Mouse (Mus musculus): ENCODE measurements at regions not wholly inside any gene's neighbourhood (a gene's known extent, or its start where the extent isn't known, plus 50 kb on each side); places are given as distances from the start of the nearest gene placed in this dataset.

- DNase-seq = no peak
These were observed 51.5 kb upstream of the Med13 start for GRCm38 (mm10) chr11:86408686-86409579.

GRCm38 (mm10) chr11:86409580-86409947 is 52.2 kb upstream of the Med13 start:
- no peak for DNase-seq

GRCm38 (mm10) chr11:86410521-86410920 is 53.1 kb upstream of the Med13 start:
- DNase-seq = no peak

DNA sequence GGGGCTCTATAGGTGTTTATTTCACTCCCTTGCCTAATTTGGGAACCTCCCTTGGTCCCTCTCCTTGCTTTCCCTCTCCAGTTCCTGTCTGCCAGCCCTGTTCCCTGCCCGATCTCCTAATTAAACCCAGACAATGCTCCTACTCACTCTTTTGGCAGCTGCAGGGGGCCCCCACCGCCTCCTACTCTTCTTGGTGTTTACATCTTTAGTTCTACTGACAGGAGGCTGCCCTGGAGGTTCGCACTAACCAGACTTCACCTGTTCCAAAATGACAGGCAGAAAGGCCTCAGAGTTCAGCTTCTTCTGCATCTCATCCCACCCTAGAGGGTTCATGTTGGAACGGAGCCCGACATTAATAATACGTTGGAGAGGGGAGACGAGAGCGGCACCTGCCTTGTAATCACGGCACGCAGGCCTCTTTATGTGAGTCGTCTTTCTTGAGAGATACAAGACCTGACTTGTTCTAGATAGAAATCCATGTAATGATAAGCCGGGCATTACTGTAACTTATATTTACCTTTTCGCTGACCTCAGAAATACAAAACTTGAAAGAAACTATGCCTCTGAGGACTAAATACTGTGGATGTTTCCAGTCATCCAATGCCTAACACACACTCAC is 55.5 kb upstream of the Med13 start:
- no peak for DNase-seq

- DNase-seq = no peak
These were observed 59.1 kb upstream of the Med13 start for GRCm38 (mm10) chr11:86416471-86416870.

DNA sequence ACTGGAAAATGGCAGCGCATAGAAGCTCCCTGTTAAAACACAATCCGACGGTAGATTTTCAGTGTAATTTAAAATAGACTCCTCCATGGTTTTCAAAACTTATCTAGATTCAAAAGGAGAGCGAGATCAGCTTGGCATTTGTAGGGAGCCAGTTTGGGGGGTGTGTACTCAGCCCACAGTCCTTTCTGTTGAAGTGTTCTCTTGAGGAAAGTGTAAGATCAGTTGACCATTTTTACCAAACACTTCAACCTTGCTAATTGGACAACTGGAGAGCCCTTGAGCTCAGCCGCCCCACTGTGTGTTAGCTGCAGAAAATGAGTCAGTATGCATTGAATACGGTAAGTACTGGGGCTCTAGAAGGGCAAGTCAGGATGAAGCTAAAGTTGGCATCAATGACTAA is 59.8 kb upstream of the Med13 start:
- DNase-seq = no peak

- no peak for DNase-seq
These were observed 62.5 kb upstream of the Med13 start for GRCm38 (mm10) chr11:86419810-86420483.

DNA sequence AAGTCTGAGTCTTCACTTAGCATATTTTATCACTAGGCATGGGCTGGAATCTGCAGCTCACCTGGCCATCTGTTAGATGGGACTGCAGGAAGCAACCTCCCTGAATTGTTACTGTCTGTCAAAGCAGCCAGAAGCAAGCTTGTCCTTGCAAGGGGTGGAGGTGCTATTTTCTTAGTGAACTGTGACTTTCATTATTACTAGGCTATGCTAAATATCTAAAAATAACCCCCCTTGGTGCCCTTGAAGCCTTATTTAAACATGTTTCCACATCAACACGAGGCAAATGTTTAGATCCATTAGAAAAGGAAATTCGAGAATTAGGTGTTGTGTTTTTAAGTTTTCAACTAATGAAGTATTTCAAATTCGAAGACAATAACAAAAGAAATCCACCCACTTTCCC is 55.5 kb upstream of the Rnft1 start:
- DNase-seq = no peak

DNA sequence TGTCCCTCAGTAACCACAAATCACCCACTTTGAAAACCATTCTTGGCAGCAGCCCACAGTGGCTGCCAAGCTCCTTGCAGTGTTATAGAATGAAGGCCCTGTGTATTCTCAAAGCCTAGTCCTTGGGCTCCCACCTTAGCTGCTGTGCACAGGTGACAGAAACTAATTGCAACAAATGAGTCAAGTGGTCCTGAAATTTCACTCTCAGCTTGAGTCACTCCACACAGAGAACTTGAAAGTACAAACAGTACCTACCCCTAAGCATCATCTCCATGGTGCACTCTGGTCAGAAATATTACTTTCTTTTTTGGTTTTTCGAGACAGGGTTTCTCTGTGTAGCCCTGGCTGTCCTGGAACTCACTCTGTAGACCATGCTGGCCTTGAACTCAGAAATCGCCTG is 54.2 kb upstream of the Rnft1 start:
- DNase-seq = no peak

DNA sequence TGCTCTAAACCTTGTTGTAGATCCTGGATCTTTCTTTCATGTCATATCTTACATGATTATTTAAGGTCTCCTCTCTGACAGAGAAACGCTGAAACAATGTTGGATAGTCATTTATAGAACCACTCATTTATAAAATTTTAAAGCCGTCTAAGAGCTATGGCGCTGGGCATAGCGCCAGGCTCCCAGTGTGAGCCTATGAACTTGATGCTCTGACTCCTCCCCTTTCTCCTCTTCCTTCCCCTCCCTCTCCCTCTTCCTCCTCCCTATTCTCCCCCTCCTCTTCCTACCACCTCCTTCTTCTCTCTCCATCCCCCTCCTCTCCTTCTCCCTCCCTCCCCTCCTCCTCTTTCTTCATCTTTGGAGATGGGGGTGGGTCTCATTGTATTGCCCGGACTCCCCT is 52.9 kb upstream of the Rnft1 start:
- DNase-seq = no peak

DNA sequence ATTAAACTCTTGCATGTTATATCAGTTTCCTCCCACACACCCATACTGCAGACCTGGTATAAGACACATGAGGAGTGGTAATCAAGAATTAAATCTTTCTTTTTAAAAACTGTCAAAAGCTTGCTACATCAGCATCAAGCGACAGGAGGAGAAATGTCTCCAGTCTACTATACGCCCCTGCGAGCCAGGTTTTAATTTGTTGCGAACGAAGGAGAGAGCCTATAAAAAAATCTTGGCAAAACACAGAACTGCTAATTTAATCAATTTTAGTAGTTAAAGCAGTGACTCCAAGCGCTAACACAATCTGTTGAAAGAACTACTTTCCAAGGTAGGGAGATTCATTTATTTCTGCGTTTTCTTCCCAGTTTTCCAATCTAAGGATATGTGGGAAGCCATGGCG is 50.4 kb upstream of the Rnft1 start:
- DNase-seq = peak; percentile 38
